14 mouse cellular contexts compared by ENCODE assay signal in the genomic region with DNA sequence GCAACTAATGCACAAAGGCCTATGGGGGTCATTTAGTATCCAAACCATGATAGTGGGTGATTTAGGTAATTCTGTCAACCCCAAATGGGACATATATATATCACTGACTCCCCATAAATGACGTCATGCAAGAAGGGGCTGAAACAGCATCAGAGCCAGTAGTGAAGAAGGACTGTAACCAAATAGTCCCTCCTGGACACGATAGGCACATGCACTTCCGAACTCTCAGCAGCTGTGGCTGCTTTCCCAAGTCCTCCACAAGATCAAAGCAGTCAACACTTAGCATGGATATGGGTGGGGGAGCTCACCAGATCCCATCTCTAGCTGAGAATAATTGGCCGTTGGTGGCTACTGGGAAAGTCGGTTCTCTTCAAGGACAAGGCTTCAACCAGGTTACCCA.
"Had no signal": no experiment of that assay in that cellular context is flagged by ENCODE, and none has a peak within 500 bp of the region (broad histone marks: within the 10 kb centered on the region; RNA-seq: fewer than 3 reads in every experiment).

No protein-coding gene starts in this region.

- H3K27ac ChIP-seq: intestine, embryonic 15.5 days; liver, embryonic 14.5 days; midbrain, embryonic 12.5 days; stomach, embryonic 15.5 days had no signal

- H3K27me3 ChIP-seq: intestine, embryonic 15.5 days; midbrain, embryonic 12.5 days; stomach, embryonic 15.5 days had no signal

- H3K9ac ChIP-seq: intestine, embryonic 15.5 days; liver, embryonic 14.5 days; midbrain, embryonic 12.5 days; stomach, embryonic 15.5 days had no signal

- H3K4me3 ChIP-seq: intestine, embryonic 15.5 days; midbrain, embryonic 12.5 days; stomach, embryonic 15.5 days had no signal

- H3K9me3 ChIP-seq: intestine, embryonic 15.5 days; midbrain, embryonic 12.5 days; stomach, embryonic 15.5 days had no signal

- H3K4me1 ChIP-seq: intestine, embryonic 15.5 days had no signal

- H3K36me3 ChIP-seq: intestine, embryonic 15.5 days; midbrain, embryonic 12.5 days; stomach, embryonic 15.5 days had no signal

- H3K4me2 ChIP-seq: intestine, embryonic 15.5 days; midbrain, embryonic 12.5 days; stomach, embryonic 15.5 days had no signal

- DNase-seq: kidney, adult 18-20 months; kidney, postnatal 14 days; layer of hippocampus, adult 9-11 months; layer of hippocampus, postnatal 36 days; lung, adult 18-20 months; retina, postnatal 1 day; right cerebral cortex, postnatal 4 days; spleen, adult 18-20 months; thymus, adult 2 months; thymus, postnatal 25 days had no signal
